Mouse (Mus musculus) granulocyte monocyte progenitor cell, adult 5-6 weeks (primary cell): ENCODE results near the gene Fbxl2. TPM values are rescaled to one million over a fixed set of nuclear protein-coding genes. Genes with fewer than 3 reads are reported as not detected.

Experiments
- ATAC-seq: replicated peaks from 2 replicates; pipeline ENCODE4 v1.8.0; 2016; ENCODE audit warnings: mild to moderate bottlenecking, moderate TSS enrichment, inconsistent platforms; ENCODE audit not compliant: poor library complexity, severe bottlenecking
- total RNA-seq, 2 experiments: library from RNA; stranded (forward) in 1 of 2; stranded (reverse) in 1 of 2; fragments of 200-712, 200-1000 nt in 1 of 2; fragments of >200 nt in 1 of 2; fragmentation: Nextera tagmentation in 1 of 2; gene quantifications; 2 replicates each; pipeline ENCODE4 v1.2.3; 2014 to 2017

Fbxl2 gene
- total RNA-seq, 2 experiments from 2014 or later, result 0.98 to 6.0 TPM

GRCm38 (mm10) chr9:114022141-114022540 is 23.9 kb downstream of the Fbxl2 start:
- ATAC-seq, result no peak

GRCm38 (mm10) chr9:114019012-114019762 is 26.8 kb downstream of the Fbxl2 start:
- peak; percentile 62 for ATAC-seq

- ATAC-seq, result peak; percentile 80
These were observed 29.6 kb downstream of the Fbxl2 start for GRCm38 (mm10) chr9:114016402-114016801.

- ATAC-seq, result no peak
These were observed 30.3 kb downstream of the Fbxl2 start for GRCm38 (mm10) chr9:114015724-114016123.

GRCm38 (mm10) chr9:114014034-114014433 is 32.0 kb downstream of the Fbxl2 start:
- ATAC-seq, result no peak

- peak; percentile 66 for ATAC-seq
These were observed 34.8 kb downstream of the Fbxl2 start for GRCm38 (mm10) chr9:114011203-114011602.

- 0 out of 2 replicates have a peak, but pooled peaks have one; percentile 22 for ATAC-seq
These were observed 36.5 kb downstream of the Fbxl2 start for GRCm38 (mm10) chr9:114009526-114009925.

GRCm38 (mm10) chr9:114007850-114008350 is 38.1 kb downstream of the Fbxl2 start:
- ATAC-seq, result no peak

- no peak for ATAC-seq
These were observed 39.2 kb downstream of the Fbxl2 start for GRCm38 (mm10) chr9:114006801-114007200.

- ATAC-seq, result no peak
These were observed 47.7 kb downstream of the Fbxl2 start for GRCm38 (mm10) chr9:113998311-113998710.

- no peak for ATAC-seq
These were observed 53.2 kb downstream of the Fbxl2 start for GRCm38 (mm10) chr9:113992810-113993209.

- peak; percentile 93 for ATAC-seq
These were observed 55.3 kb downstream of the Fbxl2 start for GRCm38 (mm10) chr9:113990547-113991248.

- ATAC-seq, result no peak
These were observed 60.9 kb downstream of the Fbxl2 start for GRCm38 (mm10) chr9:113984946-113985620.

GRCm38 (mm10) chr9:113982883-113983670 is 62.9 kb downstream of the Fbxl2 start:
- no peak for ATAC-seq

- ATAC-seq, result no peak
These were observed 63.5 kb downstream of the Fbxl2 start for GRCm38 (mm10) chr9:113982451-113982850.

- no peak for ATAC-seq
These were observed 64.7 kb downstream of the Fbxl2 start for GRCm38 (mm10) chr9:113981099-113981880.

- ATAC-seq, result no peak
These were observed 66.6 kb downstream of the Fbxl2 start for GRCm38 (mm10) chr9:113979356-113979755.

GRCm38 (mm10) chr9:113978656-113979055 is 67.3 kb downstream of the Fbxl2 start:
- peak; percentile 25; the same call in 1 of the 2 replicates for ATAC-seq

GRCm38 (mm10) chr9:113977225-113977840 is 68.7 kb downstream of the Fbxl2 start:
- ATAC-seq, result no peak
